Mouse (Mus musculus): Measurements from ENCODE around the gene Sprr2j-ps. TPM values are rescaled to one million over a fixed set of nuclear protein-coding genes. Genes with fewer than 3 reads are reported as not detected.

The Sprr2j-ps gene
- polyA plus RNA-seq, 1 experiment from 2014 or later: not detected

Other genes starting within 250 kb of the Sprr2j-ps start
- not detected in 2 replicates for gene Sprr2a1, start 202.3 kb upstream of the Sprr2j-ps start, polyA plus RNA-seq (2016; fragmentation: Nextera tagmentation; extraction: Ambion mirVana)
- gene Sprr2a2, start 202.2 kb upstream of the Sprr2j-ps start, polyA plus RNA-seq (2016; fragmentation: Nextera tagmentation; extraction: Ambion mirVana): not detected in 2 replicates
- gene Sprr2a3, start 132.7 kb upstream of the Sprr2j-ps start, polyA plus RNA-seq (2016; fragmentation: Nextera tagmentation; extraction: Ambion mirVana): not detected in 2 replicates
- gene Sprr2b, start 101.5 kb upstream of the Sprr2j-ps start, polyA plus RNA-seq (2016; fragmentation: Nextera tagmentation; extraction: Ambion mirVana): not detected in 2 replicates
- gene Sprr2d, start 78.9 kb upstream of the Sprr2j-ps start, polyA plus RNA-seq (2016; fragmentation: Nextera tagmentation; extraction: Ambion mirVana): not detected in 2 replicates
- not detected in 2 replicates for gene Sprr2e, start 65.9 kb upstream of the Sprr2j-ps start, polyA plus RNA-seq (2016; fragmentation: Nextera tagmentation; extraction: Ambion mirVana)
- not detected in 2 replicates for gene Sprr2f, start 52.9 kb upstream of the Sprr2j-ps start, polyA plus RNA-seq (2016; fragmentation: Nextera tagmentation; extraction: Ambion mirVana)
- not detected in 2 replicates for gene Sprr2h, start 32.4 kb upstream of the Sprr2j-ps start, polyA plus RNA-seq (2016; fragmentation: Nextera tagmentation; extraction: Ambion mirVana)
- gene Sprr2i, start 10.1 kb upstream of the Sprr2j-ps start, polyA plus RNA-seq (2016; fragmentation: Nextera tagmentation; extraction: Ambion mirVana): not detected in 2 replicates
- gene Gm9774, start 11.3 kb downstream of the Sprr2j-ps start, polyA plus RNA-seq (2016; fragmentation: Nextera tagmentation; extraction: Ambion mirVana): 6.6 and 9.4 TPM in 2 replicates
- not detected in 2 replicates for gene Sprr2k, start 14.5 kb downstream of the Sprr2j-ps start, polyA plus RNA-seq (2016; fragmentation: Nextera tagmentation; extraction: Ambion mirVana)
- not detected in 2 replicates for gene Sprr1b, start 20.7 kb downstream of the Sprr2j-ps start, polyA plus RNA-seq (2016; fragmentation: Nextera tagmentation; extraction: Ambion mirVana)
- not detected in 2 replicates for gene Sprr3, start 40.6 kb downstream of the Sprr2j-ps start, polyA plus RNA-seq (2016; fragmentation: Nextera tagmentation; extraction: Ambion mirVana)
- not detected in 2 replicates for gene Sprr1a, start 67.8 kb downstream of the Sprr2j-ps start, polyA plus RNA-seq (2016; fragmentation: Nextera tagmentation; extraction: Ambion mirVana)
- not detected in 2 replicates for gene Sprr4, start 82.4 kb downstream of the Sprr2j-ps start, polyA plus RNA-seq (2016; fragmentation: Nextera tagmentation; extraction: Ambion mirVana)
- gene 2310046K23Rik, start 116.4 kb downstream of the Sprr2j-ps start, polyA plus RNA-seq (2016; fragmentation: Nextera tagmentation; extraction: Ambion mirVana): not detected in 2 replicates
- gene Ivl, start 155.7 kb downstream of the Sprr2j-ps start, polyA plus RNA-seq (2016; fragmentation: Nextera tagmentation; extraction: Ambion mirVana): not detected in 2 replicates
- gene Smcp, start 170.9 kb downstream of the Sprr2j-ps start, polyA plus RNA-seq (2016; fragmentation: Nextera tagmentation; extraction: Ambion mirVana): not detected in 2 replicates
- gene 2210017I01Rik, start 189.4 kb downstream of the Sprr2j-ps start, polyA plus RNA-seq (2016; fragmentation: Nextera tagmentation; extraction: Ambion mirVana): not detected in 2 replicates
- not detected in 2 replicates for gene Lce6a, start 203.6 kb downstream of the Sprr2j-ps start, polyA plus RNA-seq (2016; fragmentation: Nextera tagmentation; extraction: Ambion mirVana)
- gene Lce1a1, start 230.2 kb downstream of the Sprr2j-ps start, polyA plus RNA-seq (2016; fragmentation: Nextera tagmentation; extraction: Ambion mirVana): not detected in 2 replicates
- gene Lce1b, start 238.8 kb downstream of the Sprr2j-ps start, polyA plus RNA-seq (2016; fragmentation: Nextera tagmentation; extraction: Ambion mirVana): not detected in 2 replicates

All from forebrain, embryonic 12.5 days (tissue).